Mouse (Mus musculus) neutrophil, adult 5-6 weeks (primary cell): ENCODE measurements around the gene Snx20. TPM values are rescaled to one million over a fixed set of nuclear protein-coding genes. Genes with fewer than 3 reads are reported as not detected.

Source experiments
- ATAC-seq: fragments of 151-379, 151-347 bp; 2 replicates; pipeline ENCODE4 v1.8.0; 2017; ENCODE audit warnings: mild to moderate bottlenecking, moderate TSS enrichment; ENCODE audit not compliant: insufficient number of reproducible peaks, poor library complexity, low FRiP score, severe bottlenecking; ENCODE audit errors: extremely low read depth
- total RNA-seq: library from RNA; stranded (forward); fragments of 200-1000 nt; gene quantifications from 2 replicates; pipeline ENCODE4 v1.2.3, GENCODE M21; 2017

Gene Snx20
- total RNA-seq, 1 experiment from 2014 or later: 128 TPM

GRCm38 (mm10) chr8:88614981-88615380, 20.9 kb downstream of the Snx20 start:
- no peak for ATAC-seq

GRCm38 (mm10) chr8:88610271-88610670, 25.7 kb downstream of the Snx20 start:
- no peak for ATAC-seq

- no peak for ATAC-seq
Observed at GRCm38 (mm10) chr8:88609036-88609435, 26.9 kb downstream of the Snx20 start.

GRCm38 (mm10) chr8:88605361-88606040, 30.4 kb downstream of the Snx20 start:
- ATAC-seq: no peak

GRCm38 (mm10) chr8:88604065-88605038, 31.6 kb downstream of the Snx20 start:
- ATAC-seq: no peak

- ATAC-seq: no peak
Observed at GRCm38 (mm10) chr8:88603446-88603989, 32.4 kb downstream of the Snx20 start.

GRCm38 (mm10) chr8:88599491-88599890, 36.4 kb downstream of the Snx20 start:
- no peak for ATAC-seq

- no peak for ATAC-seq
Observed at GRCm38 (mm10) chr8:88598578-88598977, 37.4 kb downstream of the Snx20 start.

- no peak for ATAC-seq
Observed at GRCm38 (mm10) chr8:88596042-88596441, 39.9 kb downstream of the Snx20 start.

- ATAC-seq: no peak
Observed at GRCm38 (mm10) chr8:88593947-88594346, 42.0 kb downstream of the Snx20 start.

GRCm38 (mm10) chr8:88590226-88590625, 45.7 kb downstream of the Snx20 start:
- no peak for ATAC-seq

GRCm38 (mm10) chr8:88588205-88588889, 47.6 kb downstream of the Snx20 start:
- no peak for ATAC-seq

GRCm38 (mm10) chr8:88583863-88584262, 52.1 kb downstream of the Snx20 start:
- no peak for ATAC-seq

- peak; percentile 58 for ATAC-seq
Observed at GRCm38 (mm10) chr8:88580785-88581184, 55.1 kb downstream of the Snx20 start.

- no peak for ATAC-seq
Observed at GRCm38 (mm10) chr8:88579668-88580330, 56.1 kb downstream of the Snx20 start.

GRCm38 (mm10) chr8:88579246-88579645, 56.7 kb downstream of the Snx20 start:
- no peak for ATAC-seq

GRCm38 (mm10) chr8:88578413-88579175, 57.3 kb downstream of the Snx20 start:
- no peak for ATAC-seq

GRCm38 (mm10) chr8:88577666-88578065, 58.3 kb downstream of the Snx20 start:
- no peak for ATAC-seq
